Mouse (Mus musculus): ENCODE results near the gene Faim2.

Gene Faim2

DNA sequence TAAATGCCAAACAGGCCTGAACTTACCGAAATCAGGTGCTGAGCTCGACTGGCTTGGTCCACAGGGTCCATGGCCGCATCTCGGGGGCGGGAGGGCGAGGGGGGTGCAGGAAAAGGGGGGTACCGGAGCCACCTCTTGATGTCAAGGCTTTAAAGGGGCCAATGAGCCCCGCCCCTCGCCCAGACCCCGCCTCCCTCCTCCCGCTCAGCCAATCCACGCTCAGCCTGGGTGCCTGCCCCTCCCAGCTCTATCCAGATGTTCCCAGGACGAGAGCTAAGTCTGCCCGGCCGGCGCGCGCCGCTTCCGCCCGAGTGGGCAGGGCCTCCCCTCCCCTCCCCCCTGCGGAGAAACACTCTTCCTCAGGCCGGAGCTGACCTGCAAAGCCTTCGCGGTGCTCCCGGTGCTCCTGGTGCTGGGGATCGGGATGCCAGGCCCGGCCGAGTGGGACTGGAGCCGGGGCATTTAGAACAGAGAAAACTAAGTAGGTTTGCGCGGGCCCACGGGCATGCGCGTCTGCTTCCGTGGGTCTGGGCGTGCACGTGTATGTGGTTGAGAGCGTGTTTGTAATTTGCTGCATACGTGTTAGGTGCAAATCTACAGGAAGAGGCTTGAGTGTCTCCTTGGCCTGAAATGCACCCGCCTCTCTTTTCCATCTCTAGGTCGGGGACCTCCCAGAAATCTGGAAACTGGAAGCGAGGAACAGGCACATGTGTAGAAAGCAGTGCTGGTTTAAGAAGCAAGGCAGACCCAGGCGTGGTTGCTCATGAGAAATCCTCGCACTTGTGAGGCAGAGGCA is 70.2 kb downstream of the Faim2 start, which contains the start of gene Nckap5l:
Nckap5l (minus strand) TSS at position 143 of the 796 bp plus-strand sequence.
- peak; percentile 90 for DNase-seq

GRCm38 (mm10) chr15:99456963-99457605 is 70.9 kb downstream of the Faim2 start:
- peak; percentile 38 for DNase-seq

GRCm38 (mm10) chr15:99456338-99456962 is 71.5 kb downstream of the Faim2 start:
- DNase-seq = no peak

DNA sequence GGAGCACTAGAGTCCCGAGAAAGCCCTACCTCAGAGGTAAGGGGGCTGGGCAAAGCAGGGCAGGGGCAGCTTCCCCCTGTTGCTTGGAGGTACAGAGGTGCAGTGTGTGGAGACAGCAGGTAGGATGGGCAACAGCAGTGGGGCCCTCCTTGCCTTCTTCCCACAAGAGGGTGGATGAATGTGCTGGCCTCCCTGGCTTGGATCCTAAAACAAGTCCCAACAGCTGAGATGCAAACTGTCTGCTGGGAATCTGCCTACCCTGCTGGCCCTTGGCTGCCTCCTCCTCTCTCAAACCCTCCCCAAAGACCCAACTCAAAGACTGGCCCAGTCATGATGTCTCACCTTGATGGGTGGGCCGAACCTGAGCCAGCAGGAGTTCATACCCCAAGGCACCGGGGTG is 72.5 kb downstream of the Faim2 start:
- DNase-seq = no peak

- no peak for DNase-seq
Observed at GRCm38 (mm10) chr15:99454585-99455279, 73.2 kb downstream of the Faim2 start.

DNA sequence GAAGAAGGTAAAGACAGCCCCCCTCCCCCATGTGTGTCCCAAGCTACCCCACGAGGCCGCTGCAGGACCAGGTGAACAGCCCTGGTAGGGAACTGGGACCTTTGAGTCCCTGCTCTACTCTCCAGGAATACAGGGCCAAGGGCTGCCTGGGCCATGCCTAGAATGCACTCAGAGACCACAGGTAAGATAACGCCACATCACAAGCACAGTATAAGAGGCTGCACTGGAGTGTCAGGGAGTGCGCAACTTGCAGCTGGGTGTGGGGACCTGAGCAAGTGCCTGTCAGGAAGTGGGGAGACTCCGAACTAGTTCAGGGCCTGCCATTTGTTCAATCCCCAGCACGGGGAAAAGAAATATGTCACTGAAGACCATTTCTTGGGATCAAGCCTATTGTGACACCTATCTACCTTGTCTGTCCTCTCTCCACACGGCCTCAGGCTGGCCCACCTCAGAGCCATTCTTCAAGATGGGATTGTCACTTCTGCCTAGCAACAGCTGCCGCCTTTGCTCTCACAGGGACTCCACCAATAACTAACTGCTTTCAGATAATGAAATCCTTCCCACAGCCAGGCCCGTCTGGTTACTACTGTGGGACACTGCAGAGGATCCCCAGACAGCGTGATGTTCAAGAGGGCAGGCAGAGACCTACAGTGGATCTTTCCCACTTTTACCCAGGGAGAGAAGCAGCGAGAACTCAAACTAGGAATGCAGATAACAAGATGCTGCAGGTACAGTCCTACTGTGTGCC is 74.6 kb downstream of the Faim2 start:
- DNase-seq = no peak

DNA sequence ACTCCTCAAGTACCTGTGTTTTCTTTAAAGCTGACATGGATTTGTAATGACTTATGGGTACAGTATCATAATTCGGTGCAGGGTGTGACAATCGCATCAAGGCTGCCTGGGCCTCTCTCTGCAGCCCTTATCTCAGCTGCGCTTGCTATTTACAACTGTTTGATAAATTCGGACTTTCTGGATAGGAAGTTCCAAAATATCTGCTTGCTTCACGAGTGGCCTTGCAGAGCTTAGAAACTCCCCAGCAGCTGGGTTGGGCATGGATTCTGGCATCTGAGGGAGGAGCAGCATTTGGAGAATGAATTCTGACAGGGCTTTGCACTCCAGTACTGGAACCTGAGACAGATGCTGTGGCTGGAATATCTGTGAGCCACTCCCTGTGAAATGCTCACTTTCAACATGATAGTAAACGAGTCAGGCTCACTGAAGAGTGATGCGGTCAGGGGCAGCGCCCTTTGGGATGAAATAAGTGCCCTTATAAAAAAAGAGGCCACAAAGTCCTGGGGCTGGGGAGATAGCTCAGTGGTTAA is 78.1 kb downstream of the Faim2 start:
- DNase-seq = no peak

DNA sequence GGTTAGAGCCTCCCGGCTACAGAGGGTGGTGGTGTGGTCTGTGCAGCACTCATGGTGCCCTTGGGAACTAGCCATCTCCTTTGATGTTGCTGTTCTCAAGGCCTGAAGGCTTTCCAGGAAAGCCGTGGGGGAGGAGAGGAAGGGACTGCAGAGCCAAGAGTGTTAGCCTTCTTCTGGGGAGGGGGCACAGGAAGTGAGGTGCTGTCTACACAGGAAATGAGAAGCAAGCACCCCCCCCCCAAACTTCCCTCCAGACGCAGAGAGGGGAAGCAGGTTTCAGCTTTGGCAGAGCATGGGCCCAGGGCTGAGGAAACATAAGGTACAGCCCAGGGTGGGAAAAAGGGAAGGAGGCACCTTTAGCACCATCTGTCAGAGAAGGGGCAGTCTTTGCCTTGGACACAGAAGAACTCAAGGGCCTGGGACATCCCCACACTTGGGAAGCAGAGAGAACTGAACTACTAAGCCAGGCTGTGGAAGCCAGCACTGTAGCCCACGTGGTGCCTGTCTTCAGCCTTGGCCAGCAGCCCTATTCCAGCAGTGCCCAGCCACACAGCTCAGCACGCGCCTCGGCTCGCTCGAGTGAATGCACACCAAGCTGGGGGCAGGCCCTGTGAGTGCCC is 78.7 kb downstream of the Faim2 start:
- peak; percentile 63 for DNase-seq

All from right cerebral cortex, postnatal 14 days (tissue).